Mouse (Mus musculus): ENCODE results near the gene Armh3.

Armh3 gene

GRCm38 (mm10) chr19:45991171-45991570 is 7.1 kb downstream of the Armh3 start:
- no peak for DNase-seq (ENCODE audit: low read depth, low spot score)

GRCm38 (mm10) chr19:45988238-45988637 is 10.1 kb downstream of the Armh3 start:
- peak; percentile 66 for DNase-seq (ENCODE audit: low read depth, low spot score)

GRCm38 (mm10) chr19:45984379-45984778 is 13.9 kb downstream of the Armh3 start:
- DNase-seq (ENCODE audit: low read depth, low spot score): no peak

GRCm38 (mm10) chr19:45960770-45961169 is 37.5 kb downstream of the Armh3 start:
- DNase-seq (ENCODE audit: low read depth, low spot score): no peak

GRCm38 (mm10) chr19:45956736-45957135 is 41.6 kb downstream of the Armh3 start:
- no peak for DNase-seq (ENCODE audit: low read depth, low spot score)

- DNase-seq (ENCODE audit: low read depth, low spot score): peak; percentile 55
Measured at GRCm38 (mm10) chr19:45953286-45953685, 45.0 kb downstream of the Armh3 start.

- DNase-seq (ENCODE audit: low read depth, low spot score): no peak
Measured at GRCm38 (mm10) chr19:45949236-45949635, 49.1 kb downstream of the Armh3 start.

GRCm38 (mm10) chr19:45947764-45948163 is 50.5 kb downstream of the Armh3 start:
- no peak for DNase-seq (ENCODE audit: low read depth, low spot score)

GRCm38 (mm10) chr19:45947286-45947685 is 51.0 kb downstream of the Armh3 start:
- no peak for DNase-seq (ENCODE audit: low read depth, low spot score)

- DNase-seq (ENCODE audit: low read depth, low spot score): no peak
Measured at GRCm38 (mm10) chr19:45946541-45946940, 51.7 kb downstream of the Armh3 start.

- DNase-seq (ENCODE audit: low read depth, low spot score): no peak
Measured at GRCm38 (mm10) chr19:45945986-45946385, 52.3 kb downstream of the Armh3 start.

- peak; percentile 28 for DNase-seq (ENCODE audit: low read depth, low spot score)
Measured at GRCm38 (mm10) chr19:45943758-45944157, 54.5 kb downstream of the Armh3 start.

- no peak for DNase-seq (ENCODE audit: low read depth, low spot score)
Measured at GRCm38 (mm10) chr19:45938064-45938463, 60.2 kb downstream of the Armh3 start.

- DNase-seq (ENCODE audit: low read depth, low spot score): no peak
Measured at GRCm38 (mm10) chr19:45937530-45937929, 60.8 kb downstream of the Armh3 start.

- DNase-seq (ENCODE audit: low read depth, low spot score): no peak
Measured at GRCm38 (mm10) chr19:45927236-45927635, 71.1 kb downstream of the Armh3 start.

- DNase-seq (ENCODE audit: low read depth, low spot score): no peak
Measured at GRCm38 (mm10) chr19:45926342-45926741, 71.9 kb downstream of the Armh3 start.

- DNase-seq (ENCODE audit: low read depth, low spot score): peak; percentile 62
Measured at GRCm38 (mm10) chr19:45920299-45921090, 77.8 kb downstream of the Armh3 start.

- DNase-seq (ENCODE audit: low read depth, low spot score): no peak
Measured at GRCm38 (mm10) chr19:45918406-45918805, 79.9 kb downstream of the Armh3 start.

- DNase-seq (ENCODE audit: low read depth, low spot score): no peak
Measured at GRCm38 (mm10) chr19:45917856-45918255, 80.4 kb downstream of the Armh3 start.

- no peak for DNase-seq (ENCODE audit: low read depth, low spot score)
Measured at GRCm38 (mm10) chr19:45916461-45916860, 81.8 kb downstream of the Armh3 start.

- DNase-seq (ENCODE audit: low read depth, low spot score): no peak
Measured at GRCm38 (mm10) chr19:45916026-45916425, 82.3 kb downstream of the Armh3 start.

- no peak for DNase-seq (ENCODE audit: low read depth, low spot score)
Measured at GRCm38 (mm10) chr19:45913036-45913435, 85.3 kb downstream of the Armh3 start.

- no peak for DNase-seq (ENCODE audit: low read depth, low spot score)
Measured at GRCm38 (mm10) chr19:45912376-45912775, 85.9 kb downstream of the Armh3 start.
